Mouse (Mus musculus) lung, postnatal 0 days (tissue): ENCODE measurements around the gene Osgep.

Experiments used
- CTCF ChIP-seq: IDR thresholded peaks from 2 replicates; pipeline ENCODE4 v1.5.1; 2016; ENCODE audit warnings: antibody characterized with exemption, mild to moderate bottlenecking
- EP300 ChIP-seq: IDR thresholded peaks from 2 replicates; pipeline ENCODE4 v1.6.1; 2016; ENCODE audit warnings: antibody characterized with exemption, mild to moderate bottlenecking, control low read depth

DNA sequence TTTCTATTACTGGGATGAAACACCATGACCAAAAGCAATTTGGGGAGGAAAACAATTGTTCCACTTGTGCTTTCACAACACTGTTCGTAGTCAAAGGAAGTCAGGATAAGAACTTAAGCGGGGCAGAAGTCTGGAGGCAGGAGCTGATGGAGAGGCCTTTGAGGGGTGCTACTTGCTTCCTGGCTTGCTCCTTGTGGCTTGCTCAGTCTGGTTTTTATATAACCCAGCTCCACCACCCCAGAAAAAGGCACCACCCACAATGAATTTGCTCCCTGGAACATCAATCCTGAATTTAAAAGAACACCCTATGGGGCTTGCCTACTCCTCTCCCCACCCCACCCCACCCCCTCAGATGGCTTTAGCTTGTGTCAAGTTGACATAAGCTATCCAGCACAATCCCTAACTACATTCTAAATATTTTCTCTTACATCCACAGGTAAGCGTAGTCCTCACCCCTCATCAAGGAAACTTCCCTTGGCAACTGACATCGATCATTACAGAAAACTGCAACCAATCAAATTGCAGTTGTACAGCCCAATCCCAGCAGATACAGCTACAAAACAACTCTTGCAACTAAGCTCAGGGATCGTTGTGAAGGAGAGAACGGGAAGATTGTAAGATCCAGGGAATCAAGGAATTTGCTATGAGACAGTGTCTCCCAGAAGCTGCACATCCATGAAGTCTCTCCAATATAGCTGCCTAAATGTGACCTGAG, 48.3 kb downstream of the Osgep start:
- TF ChIP-seq CTCF (no peak), EP300 (no peak)
